Mouse (Mus musculus) heart, embryonic 11.5 days (tissue): ENCODE results near the gene Fer. TPM values are rescaled to one million over a fixed set of nuclear protein-coding genes. Genes with fewer than 3 reads are reported as not detected.
A peak's percentile ranks its signal among the peaks of the same experiment; 100 is the strongest.

Experiments used
- ATAC-seq: fragments of 200-750 bp; cut with Nextera tagmentation; replicated peaks from 2 replicates; pipeline ENCODE4 v1.8.0; 2017; ENCODE audit warnings: moderate library complexity; ENCODE audit not compliant: insufficient number of reproducible peaks, low FRiP score, low TSS enrichment
- H3K27ac ChIP-seq: fragments of 300-500 bp; sonication (generic); 2 replicates; pipeline ENCODE4 v1.5.1; 2014; ENCODE audit warnings: mild to moderate bottlenecking, low read depth, low read length
- H3K27me3 ChIP-seq: fragments of 300-500 bp; sonication (generic); 2 replicates; pipeline ENCODE4 v1.6.1; 2014; ENCODE audit warnings: mild to moderate bottlenecking, low read length, mixed read lengths; ENCODE audit not compliant: control insufficient read depth, insufficient read depth
- H3K36me3 ChIP-seq: fragments of 300-500 bp; sonication (generic); 2 replicates; pipeline ENCODE4 v1.6.1; 2014; ENCODE audit warnings: mild to moderate bottlenecking, low read length, moderate library complexity, mixed read lengths; ENCODE audit not compliant: control insufficient read depth, insufficient read depth
- H3K4me1 ChIP-seq: fragments of 300-500 bp; sonication (generic); 2 replicates; pipeline ENCODE4 v1.6.1; 2014; ENCODE audit warnings: low read length; ENCODE audit not compliant: control insufficient read depth, insufficient read depth
- H3K4me2 ChIP-seq: fragments of 300-500 bp; sonication (generic); 2 replicates; pipeline ENCODE4 v1.6.1; 2014; ENCODE audit warnings: mild to moderate bottlenecking, moderate library complexity
- H3K4me3 ChIP-seq: fragments of 300-500 bp; sonication (generic); 2 replicates; pipeline ENCODE4 v1.5.1; 2014; ENCODE audit warnings: low read depth, low read length
- H3K9ac ChIP-seq: fragments of 300-500 bp; sonication (generic); 2 replicates; pipeline ENCODE4 v1.6.1; 2014; ENCODE audit warnings: mild to moderate bottlenecking, low read depth, low read length, moderate library complexity
- H3K9me3 ChIP-seq: fragments of 300-500 bp; sonication (generic); replicated peaks from 2 replicates; pipeline ENCODE4 v1.6.1; 2016; ENCODE audit warnings: low read length; ENCODE audit not compliant: control insufficient read depth
- WGBS: fragments of 180-500 bp; shearing (Covaris S2); extraction: QIAGEN DNeasy Blood & Tissue Kit; methylation state at CpG from one replicate; pipeline ENCODE4 v1.1.7; 2014; ENCODE audit not compliant: insufficient replicate concordance; 5-methylcytosine and 5-hydroxymethylcytosine counted together
- polyA plus RNA-seq: library from polyadenylated mRNA; unstranded; fragments of >200 nt; fragmentation: Nextera tagmentation; extraction: Ambion mirVana; gene quantifications from 2 replicates; pipeline ENCODE4 v1.2.1, GENCODE M21; 2014

The Fer gene
- polyA plus RNA-seq, 1 experiment from 2014 or later: 26.6 TPM

GRCm38 (mm10) chr17:64138036-64138717, 275.3 kb downstream of the Fer start:
- H3K9me3 ChIP-seq: no peaks in the 10 kb centered on the region
- no peak overlapping the region for H3K27ac ChIP-seq
- WGBS: 73% methylated on average over 8 of the region's 8 CpGs
- H3K4me2 ChIP-seq: no peak overlapping the region
- no peak overlapping the region for H3K9ac ChIP-seq
- H3K4me3 ChIP-seq: no peak overlapping the region
- no peaks in the 10 kb centered on the region for H3K27me3 ChIP-seq
- H3K4me1 ChIP-seq: peaks cover 16% of the 10 kb centered on the region
- ATAC-seq: no peak
- H3K36me3 ChIP-seq: 0 out of 2 replicates have a peak, but pooled peaks cover 3% of the 10 kb centered on the region

DNA sequence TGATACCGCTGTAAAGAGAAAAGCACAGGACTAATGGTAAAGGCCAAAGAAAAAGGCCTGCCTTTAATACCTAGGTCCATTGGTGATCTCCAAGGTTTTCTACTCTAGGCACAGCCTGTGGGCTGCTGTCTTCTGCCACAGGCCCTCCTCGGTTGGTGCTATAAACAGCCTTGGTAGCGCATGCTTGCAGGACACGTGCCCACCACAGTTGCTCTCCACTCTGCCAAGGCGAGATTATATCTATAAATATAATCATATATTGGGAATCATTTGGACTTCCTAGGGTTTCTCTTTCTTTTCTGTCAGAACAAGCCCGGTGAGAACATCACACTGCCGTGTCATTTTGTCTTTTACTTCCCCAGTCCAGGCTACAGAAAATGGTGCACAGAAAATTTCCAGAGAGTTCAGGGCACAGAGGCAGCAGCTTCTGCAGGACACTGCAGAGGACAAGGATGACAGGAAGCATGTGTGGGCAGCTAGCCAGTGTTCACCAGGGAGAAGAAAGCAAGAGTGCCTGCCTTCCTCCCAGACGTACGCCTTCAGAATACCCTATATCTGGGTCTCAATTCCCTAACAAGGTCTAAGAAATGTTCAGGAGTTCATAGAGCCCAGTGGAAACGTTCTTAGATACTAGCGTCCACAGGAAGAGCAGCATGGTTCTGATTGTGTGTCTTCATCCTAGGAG, 276.5 kb downstream of the Fer start:
- no peaks in the 10 kb centered on the region for H3K27me3 ChIP-seq
- H3K4me2 ChIP-seq: no peak overlapping the region
- H3K27ac ChIP-seq: no peak overlapping the region
- 0 out of 2 replicates have a peak, but pooled peaks cover 3% of the 10 kb centered on the region for H3K36me3 ChIP-seq
- no peak overlapping the region for H3K4me3 ChIP-seq
- ATAC-seq: no peak
- no peak overlapping the region for H3K9ac ChIP-seq
- peaks cover 16% of the 10 kb centered on the region for H3K4me1 ChIP-seq
- H3K9me3 ChIP-seq: no peaks in the 10 kb centered on the region
- 83% methylated on average over 11 of the region's 11 CpGs for WGBS

- Histone ChIP-seq H3K36me3 (0 out of 2 replicates have a peak, but pooled peaks cover 3% of the 10 kb centered on the region), H3K4me3 (no peak overlapping the region), H3K4me2 (no peak overlapping the region), H3K27ac (peak overlapping the region; percentile 10; the same call in 1 of the 2 replicates), H3K9me3 (no peaks in the 10 kb centered on the region), H3K4me1 (peaks cover 16% of the 10 kb centered on the region), H3K9ac (no peak overlapping the region), H3K27me3 (no peaks in the 10 kb centered on the region)
- 74% methylated on average over 18 of the region's 18 CpGs for WGBS
- no peak for ATAC-seq
Observed at GRCm38 (mm10) chr17:64140063-64140850, 277.4 kb downstream of the Fer start.

DNA sequence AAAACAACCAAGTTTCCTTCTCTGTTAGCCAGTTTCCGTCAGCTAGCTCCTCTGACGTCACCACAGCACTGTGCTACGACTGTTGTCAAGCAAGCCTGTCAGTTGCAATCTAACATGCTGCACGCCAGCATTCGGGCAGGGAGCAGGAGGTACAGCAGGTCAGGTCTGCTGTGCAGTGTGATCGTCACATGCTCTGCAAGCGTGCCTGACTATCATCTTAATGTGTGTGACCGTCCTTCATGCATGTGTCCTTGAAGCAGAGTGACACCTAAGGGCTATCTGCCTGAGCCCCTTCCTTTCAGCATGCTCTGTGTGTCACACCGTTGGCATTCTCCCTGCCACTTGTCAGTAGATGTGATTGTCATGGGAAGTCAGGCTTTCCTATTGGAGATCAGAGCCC, 279.0 kb downstream of the Fer start:
- 0 out of 2 replicates have a peak, but pooled peaks cover 3% of the 10 kb centered on the region for H3K36me3 ChIP-seq
- peak; percentile 75; the same call in 1 of the 2 replicates for ATAC-seq
- WGBS: 46% methylated on average over 9 of the region's 9 CpGs
- H3K9ac ChIP-seq: no peak overlapping the region
- H3K4me3 ChIP-seq: no peak overlapping the region
- H3K9me3 ChIP-seq: no peaks in the 10 kb centered on the region
- peak overlapping the region; percentile 7; the same call in 1 of the 2 replicates for H3K27ac ChIP-seq
- H3K4me1 ChIP-seq: peaks cover 16% of the 10 kb centered on the region
- no peaks in the 10 kb centered on the region for H3K27me3 ChIP-seq
- H3K4me2 ChIP-seq: no peak overlapping the region; the same call in 1 of the 2 replicates

DNA sequence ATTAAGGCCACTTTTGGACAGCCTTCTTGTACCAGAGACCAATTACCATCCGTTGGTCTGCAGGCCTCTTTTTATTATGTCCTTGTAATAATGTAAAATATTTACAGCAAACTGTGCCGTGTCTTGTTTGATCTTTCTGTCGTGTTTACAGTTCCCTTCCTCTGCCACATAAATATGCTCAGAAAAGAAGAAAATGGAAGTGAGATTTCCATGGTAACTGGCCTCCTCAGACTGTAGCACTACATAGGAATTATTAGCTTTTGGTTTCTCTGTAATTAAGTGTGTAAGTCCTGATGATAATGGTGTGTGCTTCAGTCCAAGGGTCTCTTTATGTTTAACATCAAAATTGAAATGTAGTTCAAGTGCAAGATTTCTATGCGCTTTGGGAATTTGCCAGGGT, 283.5 kb downstream of the Fer start:
- Histone ChIP-seq H3K4me2 (no peak overlapping the region), H3K4me3 (no peak overlapping the region), H3K4me1 (0 out of 2 replicates have a peak, but pooled peaks cover 3% of the 10 kb centered on the region), H3K9me3 (no peaks in the 10 kb centered on the region), H3K27me3 (no peaks in the 10 kb centered on the region), H3K27ac (no peak overlapping the region), H3K9ac (no peak overlapping the region), H3K36me3 (no peaks in the 10 kb centered on the region)
- WGBS: 83% methylated on average over 4 of the region's 4 CpGs
- no peak for ATAC-seq

- no peak for ATAC-seq
- Histone ChIP-seq H3K27ac (no peak overlapping the region), H3K36me3 (no peaks in the 10 kb centered on the region), H3K27me3 (no peaks in the 10 kb centered on the region), H3K9me3 (no peaks in the 10 kb centered on the region), H3K4me1 (no peaks in the 10 kb centered on the region), H3K4me3 (no peak overlapping the region), H3K4me2 (no peak overlapping the region), H3K9ac (no peak overlapping the region)
- 88% methylated on average over 1 of the region's 1 CpGs for WGBS
Observed at GRCm38 (mm10) chr17:64150717-64151116, 287.9 kb downstream of the Fer start.

DNA sequence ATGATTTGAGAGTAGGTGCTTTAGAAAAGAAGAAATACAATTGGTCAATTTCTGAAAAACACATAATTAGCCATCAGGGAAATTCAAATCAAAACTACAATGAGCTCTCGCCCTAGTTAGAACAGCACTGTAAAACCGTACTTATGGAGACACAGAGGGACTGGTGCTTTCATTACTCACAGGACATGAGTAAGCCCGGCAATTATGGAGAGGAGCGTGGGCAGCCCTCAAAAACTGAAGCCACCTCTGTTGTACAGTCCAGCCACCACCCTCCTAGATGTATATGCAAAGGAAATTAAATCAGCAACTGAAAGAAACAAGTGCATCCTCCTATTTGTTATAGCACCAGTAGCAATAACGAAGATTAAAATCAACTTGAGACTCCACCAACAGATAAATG, 304.9 kb downstream of the Fer start:
- Histone ChIP-seq H3K27me3 (no peaks in the 10 kb centered on the region), H3K4me2 (no peak overlapping the region), H3K27ac (no peak overlapping the region), H3K4me3 (no peak overlapping the region), H3K9me3 (no peaks in the 10 kb centered on the region), H3K4me1 (no peaks in the 10 kb centered on the region), H3K9ac (no peak overlapping the region), H3K36me3 (no peaks in the 10 kb centered on the region)
- WGBS: 89% methylated on average over 5 of the region's 5 CpGs
- no peak for ATAC-seq

DNA sequence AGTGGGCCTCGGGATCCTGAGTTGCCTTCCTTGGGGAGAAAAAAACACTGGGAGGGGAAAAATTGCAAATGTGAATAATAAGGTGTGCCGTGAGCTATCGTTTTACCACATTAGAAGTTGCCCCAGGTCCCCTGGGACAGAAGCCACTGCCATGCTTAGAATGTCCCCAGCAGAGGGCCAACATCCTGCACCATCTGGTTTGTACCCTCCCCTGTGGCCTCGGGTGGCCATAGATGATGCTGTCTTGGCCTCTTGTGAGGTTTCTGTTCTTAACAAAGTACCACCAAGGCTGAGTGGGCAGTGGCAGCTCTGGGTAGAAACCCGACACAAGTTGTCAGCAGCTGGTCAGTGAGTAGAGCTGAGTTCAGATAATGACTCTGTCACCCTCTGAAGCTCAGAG, 307.2 kb downstream of the Fer start:
- H3K9me3 ChIP-seq: no peaks in the 10 kb centered on the region
- H3K4me3 ChIP-seq: no peak overlapping the region
- no peaks in the 10 kb centered on the region for H3K36me3 ChIP-seq
- H3K4me2 ChIP-seq: no peak overlapping the region
- ATAC-seq: no peak
- WGBS: 62% methylated on average over 5 of the region's 5 CpGs
- no peak overlapping the region for H3K27ac ChIP-seq
- no peaks in the 10 kb centered on the region for H3K4me1 ChIP-seq
- H3K27me3 ChIP-seq: no peaks in the 10 kb centered on the region
- no peak overlapping the region for H3K9ac ChIP-seq
